In genomic region chr2:170263594-170263993, GRCm38 (mm10) we compare ENCODE assay signal across 17 mouse cellular contexts.
"Had no signal": no experiment of that assay in that cellular context is flagged by ENCODE, and none has a peak within 500 bp of the region (broad histone marks: within the 10 kb centered on the region; RNA-seq: fewer than 3 reads in every experiment).

No protein-coding gene starts in this region.

- H3K27me3 ChIP-seq: limb, embryonic 13.5 days; midbrain, embryonic 12.5 days; neural tube, embryonic 15.5 days had no signal

- H3K36me3 ChIP-seq: limb, embryonic 13.5 days; midbrain, embryonic 12.5 days; neural tube, embryonic 15.5 days had no signal

- H3K4me3 ChIP-seq: limb, embryonic 13.5 days; midbrain, embryonic 12.5 days; myocyte; neural tube, embryonic 15.5 days had no signal

- H3K9ac ChIP-seq: limb, embryonic 13.5 days; liver, embryonic 14.5 days; midbrain, embryonic 12.5 days; neural tube, embryonic 15.5 days had no signal

- H3K27ac ChIP-seq: kidney, postnatal 0 days; limb, embryonic 13.5 days; liver, embryonic 14.5 days; midbrain, embryonic 12.5 days; neural tube, embryonic 15.5 days had no signal

- H3K9me3 ChIP-seq: limb, embryonic 13.5 days; midbrain, embryonic 12.5 days; neural tube, embryonic 15.5 days had no signal

- H3K4me2 ChIP-seq: limb, embryonic 13.5 days; midbrain, embryonic 12.5 days; neural tube, embryonic 15.5 days had no signal

- ATAC-seq: lung, postnatal 0 days had no signal

- DNase-seq: kidney, adult 9 months; kidney, postnatal 36 days; layer of hippocampus, adult 9-11 months; layer of hippocampus, postnatal 36 days; lung, adult 18-20 months; lung, postnatal 4 days; right cerebral cortex, postnatal 4 days; spleen, adult 18-20 months; thymus, adult 18-20 months; thymus, postnatal 25 days had no signal
